Mouse (Mus musculus) c-Kit-positive CD71-positive TER-119-negative erythroid progenitor cells, embryonic 14.5 days (primary cell): ENCODE measurements around the gene Pald1.

Experiments
- DNase-seq: peaks from one replicate; pipeline ENCODE4 v3.0.0-alpha.2; 2013; ENCODE audit warnings: low read depth

Pald1 gene

DNA sequence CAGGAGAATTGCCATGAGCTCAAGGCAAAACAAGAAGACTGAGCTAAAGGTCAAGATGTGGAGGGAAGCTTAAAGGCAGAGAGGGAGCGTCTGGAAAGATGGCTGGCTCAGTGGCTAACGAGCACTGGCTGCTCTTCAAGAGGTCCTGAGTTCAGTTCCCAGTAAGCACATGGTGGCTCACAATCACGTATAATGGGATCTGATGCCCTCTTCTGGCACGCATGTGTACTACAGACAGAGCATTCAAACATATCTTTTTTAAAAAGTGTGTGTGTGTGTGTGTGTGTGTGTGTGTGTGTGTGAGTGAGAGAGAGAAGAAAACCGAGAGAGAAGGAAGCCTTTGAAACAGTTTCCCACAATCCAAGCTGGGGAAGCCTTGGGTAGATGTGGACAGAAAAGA is 19.1 kb upstream of the Pald1 start:
- no peak for DNase-seq

DNA sequence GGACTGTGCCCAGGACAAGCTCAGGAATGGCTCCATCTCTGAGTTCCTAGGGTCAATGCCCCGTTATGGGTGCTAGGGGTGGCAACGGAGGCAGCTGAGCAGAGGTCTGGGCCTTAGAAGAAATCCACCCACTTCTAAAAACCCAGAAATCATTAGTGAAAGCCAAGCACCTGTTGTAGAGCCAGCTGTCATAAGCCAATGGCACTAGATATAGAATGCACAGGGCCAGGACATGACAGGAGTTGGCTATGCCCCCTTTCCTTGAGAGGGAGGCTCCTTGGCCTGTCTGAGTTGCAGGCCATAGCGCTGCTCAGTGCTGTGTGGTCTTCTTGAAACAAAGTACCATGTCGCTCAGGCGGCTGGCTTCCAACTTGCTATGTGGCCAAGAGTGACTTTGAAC is 17.1 kb upstream of the Pald1 start:
- DNase-seq, result no peak

- DNase-seq, result peak; percentile 56
Observed at GRCm38 (mm10) chr10:61399156-61399734, 15.9 kb upstream of the Pald1 start.

DNA sequence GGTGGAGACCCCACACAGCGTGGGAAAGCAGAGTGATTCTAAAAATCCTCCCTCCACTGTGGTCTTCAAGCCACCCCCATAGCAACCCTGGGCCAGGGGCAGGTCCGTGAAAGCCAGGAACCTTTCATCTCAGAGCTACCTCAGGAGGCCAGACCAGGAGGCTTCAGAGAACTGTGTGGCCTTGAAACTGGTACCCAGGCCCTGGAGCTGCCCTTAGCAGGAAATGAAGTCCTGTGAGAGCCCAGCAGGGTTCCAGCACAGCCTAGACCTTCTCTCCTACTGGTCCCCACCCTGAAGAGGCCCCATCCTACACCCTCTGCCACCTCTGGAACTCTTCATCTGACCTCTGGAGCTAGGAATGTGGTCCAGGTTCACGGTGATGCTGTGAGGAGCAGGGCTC is 14.8 kb upstream of the Pald1 start:
- DNase-seq, result no peak

DNA sequence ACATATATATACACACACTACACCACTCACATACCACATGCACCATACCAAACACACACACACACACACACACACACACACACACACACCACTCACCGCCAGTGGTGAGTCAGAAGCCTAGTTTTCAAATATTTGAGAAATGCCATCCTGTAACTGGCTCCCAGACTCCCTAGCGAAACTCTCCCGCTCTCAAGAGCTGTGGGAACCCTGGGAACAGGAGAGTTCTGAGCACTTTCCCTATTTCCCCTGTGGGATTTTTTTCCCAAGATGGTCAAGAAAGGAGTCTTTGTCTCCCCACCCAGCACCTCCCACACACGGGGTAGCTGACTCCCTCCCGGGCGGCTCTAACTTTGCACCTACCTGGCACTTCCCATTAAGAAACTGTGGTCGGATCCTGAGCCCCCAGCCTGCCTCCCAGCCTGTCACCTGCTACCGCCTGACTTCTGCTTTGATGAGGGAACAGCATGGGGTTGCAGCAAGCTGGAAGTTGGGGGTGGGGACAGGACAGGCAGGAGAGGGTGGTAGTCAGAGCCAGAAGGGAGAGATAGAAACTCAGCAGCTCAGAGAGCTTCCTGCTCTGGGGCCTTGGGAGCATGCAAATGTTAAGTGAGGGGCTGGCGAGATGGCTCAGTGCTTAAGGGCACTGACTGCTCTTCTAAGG is 11.3 kb upstream of the Pald1 start:
- no peak for DNase-seq

DNA sequence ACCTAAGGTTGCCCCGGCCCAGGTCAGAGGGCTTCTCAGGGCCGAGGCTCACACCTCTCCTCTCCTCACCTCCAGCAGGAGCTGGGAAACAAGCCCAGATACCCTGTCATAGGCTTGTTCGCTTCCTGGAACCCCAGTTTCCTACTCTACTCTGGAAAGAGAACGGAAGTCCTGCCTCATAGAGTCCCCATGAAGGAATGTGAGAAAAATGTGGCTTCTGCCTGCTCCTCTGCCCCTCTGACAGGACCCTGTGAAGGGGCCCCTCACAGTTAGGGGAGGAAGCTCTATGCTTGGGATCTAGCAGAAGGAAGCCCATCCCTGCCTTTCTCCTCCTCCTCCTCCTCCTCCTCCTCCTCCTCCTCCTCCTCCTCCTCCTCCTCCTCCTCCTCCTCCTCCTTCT is 9.3 kb upstream of the Pald1 start:
- DNase-seq, result no peak

- no peak for DNase-seq
Observed at GRCm38 (mm10) chr10:61390148-61390547, 6.8 kb upstream of the Pald1 start.

DNA sequence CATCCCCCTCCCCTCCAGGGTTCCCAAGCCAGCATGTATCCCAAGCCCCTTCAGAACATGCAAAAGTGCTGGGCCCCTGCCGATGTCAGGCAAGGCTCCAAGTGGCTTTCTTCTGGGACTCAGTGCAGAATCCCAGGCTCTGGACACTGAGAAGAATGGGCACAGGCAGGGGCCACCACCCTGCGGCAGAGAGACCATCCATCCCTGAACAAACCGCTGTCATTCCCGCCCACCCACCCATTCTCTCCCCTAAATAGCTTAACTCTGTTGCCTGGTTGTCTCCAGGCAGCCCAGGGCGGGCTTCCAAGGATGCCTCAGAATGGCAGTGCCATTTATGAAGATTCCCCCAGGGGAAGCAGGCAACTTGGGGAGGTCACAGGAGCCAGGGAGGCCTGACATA is 5.7 kb upstream of the Pald1 start:
- DNase-seq, result no peak

- no peak for DNase-seq
Observed at GRCm38 (mm10) chr10:61386284-61386683, 3.0 kb upstream of the Pald1 start.

DNA sequence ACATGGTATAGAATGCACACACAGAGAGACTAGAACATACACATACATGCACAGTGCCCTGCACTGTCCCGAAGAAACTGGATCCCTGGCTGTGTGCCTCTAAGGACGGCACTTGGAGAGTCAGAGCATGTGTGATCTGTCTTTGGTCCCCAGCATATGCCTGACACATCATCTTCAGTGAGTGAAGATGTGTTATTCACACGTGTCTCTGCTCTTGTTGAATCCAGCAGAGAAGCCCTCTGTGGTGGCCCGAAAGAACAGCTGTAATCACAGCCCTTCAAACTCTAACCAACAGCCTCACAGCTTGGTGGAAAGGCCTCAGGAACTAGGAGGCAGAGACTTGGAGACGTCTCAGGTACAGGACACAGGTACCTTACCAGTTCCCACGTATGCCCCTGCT is 1.8 kb upstream of the Pald1 start:
- DNase-seq, result no peak

- DNase-seq, result no peak
Observed at GRCm38 (mm10) chr10:61383715-61384047, 351 bp upstream of the Pald1 start.

DNA sequence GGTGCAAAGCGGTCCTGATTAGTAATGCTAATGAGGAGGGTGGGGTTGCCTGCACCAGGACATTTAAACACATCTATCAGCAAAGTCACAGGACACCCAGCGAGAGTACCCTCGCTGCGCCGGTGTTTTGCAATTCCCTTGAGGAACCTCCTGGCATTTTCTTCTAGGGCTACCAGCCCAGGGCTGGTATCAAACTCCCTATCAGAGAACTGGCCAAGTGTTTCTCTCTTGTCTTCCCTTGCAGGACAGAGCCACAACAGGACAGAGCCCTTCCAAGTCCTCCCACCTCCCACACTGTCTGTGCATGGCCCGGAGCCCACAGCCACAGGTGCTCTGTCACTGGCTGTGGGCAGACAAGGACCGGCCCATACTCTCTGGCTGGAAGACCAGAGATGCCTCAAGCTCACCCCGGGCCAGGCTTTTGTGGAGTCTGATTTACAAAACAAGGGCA is 1.0 kb downstream of the Pald1 start:
- no peak for DNase-seq

GRCm38 (mm10) chr10:61381823-61382222 is 1.5 kb downstream of the Pald1 start:
- DNase-seq, result no peak

DNA sequence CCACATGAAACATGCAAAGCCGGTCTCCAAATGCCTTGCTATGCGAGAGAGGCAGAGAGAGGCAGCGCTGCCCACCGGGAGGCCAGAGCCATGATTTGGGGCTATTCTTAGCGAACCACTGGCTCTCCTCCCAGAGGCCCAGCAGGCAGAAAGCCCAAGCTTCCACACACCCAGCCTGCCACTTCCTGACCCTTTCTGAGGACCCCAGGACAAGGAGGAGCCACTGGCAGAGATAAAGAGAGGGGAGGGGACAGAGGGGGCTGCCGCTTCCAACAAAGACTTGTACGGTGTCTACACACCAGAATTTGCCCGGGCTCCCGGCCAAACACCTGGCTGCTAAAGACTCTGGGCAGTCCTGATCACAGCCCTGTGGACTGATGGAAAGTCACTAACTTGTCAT is 3.1 kb downstream of the Pald1 start:
- no peak for DNase-seq

GRCm38 (mm10) chr10:61379340-61380040 is 3.8 kb downstream of the Pald1 start:
- DNase-seq, result no peak

DNA sequence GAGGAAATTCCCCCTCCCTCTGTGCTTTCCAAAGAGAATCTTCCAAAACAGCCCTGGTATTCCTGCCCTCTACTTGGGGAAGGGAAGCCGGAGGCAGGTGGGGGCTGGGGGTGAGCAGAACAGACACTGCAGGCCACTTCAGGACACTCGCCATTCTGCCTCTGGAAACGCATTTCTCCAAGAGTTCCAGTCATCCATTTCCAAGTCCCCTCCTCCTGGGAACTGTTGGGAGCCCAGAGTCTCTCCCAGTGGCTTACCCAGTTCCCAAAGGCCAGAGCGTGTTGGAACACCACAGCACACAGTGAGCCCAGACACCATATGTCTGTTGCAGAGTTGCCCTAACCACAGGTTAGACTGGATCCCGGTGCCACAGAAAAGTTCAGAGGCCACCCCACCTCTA is 4.6 kb downstream of the Pald1 start:
- no peak for DNase-seq

DNA sequence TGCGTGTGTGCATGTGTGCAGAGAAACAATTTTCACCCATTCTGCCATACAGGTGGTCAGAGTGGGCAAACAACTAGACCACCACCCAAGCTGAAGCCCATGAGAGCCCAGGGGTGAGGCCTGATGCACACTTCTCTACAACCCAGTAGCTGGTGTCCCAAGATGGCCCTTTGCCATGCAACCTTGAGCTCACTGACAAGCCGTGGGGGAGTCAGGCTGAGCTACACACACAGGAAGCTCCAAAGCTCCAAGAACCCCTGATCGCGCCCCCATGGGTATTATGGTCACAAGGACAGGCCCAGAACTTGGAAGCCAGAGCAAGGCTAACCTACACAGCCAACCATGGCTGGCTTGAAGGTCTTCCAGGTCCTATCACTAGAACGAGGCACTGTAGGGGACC is 5.3 kb downstream of the Pald1 start:
- no peak for DNase-seq

DNA sequence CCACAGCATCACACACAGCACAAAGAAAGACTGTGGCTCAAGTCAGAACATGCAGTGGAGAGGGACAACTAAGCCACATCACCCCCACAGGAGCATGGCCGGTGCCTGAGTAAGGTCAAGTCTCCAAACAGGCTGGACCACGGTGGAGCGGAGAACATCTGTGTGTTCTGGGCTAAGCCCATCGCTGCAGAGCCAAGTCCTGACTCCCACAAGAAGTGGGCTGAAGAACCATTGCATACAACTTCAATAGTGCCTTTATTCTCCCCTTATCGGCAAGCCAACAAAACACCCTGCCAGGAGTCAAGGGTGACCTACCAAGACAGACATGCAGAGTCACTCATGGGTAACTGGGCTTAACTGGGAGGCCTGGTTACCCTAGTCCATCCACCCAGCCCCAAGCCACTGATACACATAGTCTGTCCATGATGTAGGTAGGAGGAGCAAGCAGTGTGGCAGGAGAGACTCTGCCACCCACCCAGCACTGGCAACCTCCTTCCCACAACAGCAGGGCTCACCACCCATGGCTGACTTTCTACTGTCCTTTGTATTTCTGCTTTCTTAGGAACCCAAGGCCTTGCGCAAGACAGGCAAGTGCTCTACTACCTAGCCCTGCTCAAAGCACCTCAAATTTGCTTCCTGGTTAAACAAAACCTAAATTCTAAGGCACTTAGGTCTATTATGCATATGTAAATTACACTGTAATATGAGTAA is 8.4 kb downstream of the Pald1 start:
- no peak for DNase-seq

DNA sequence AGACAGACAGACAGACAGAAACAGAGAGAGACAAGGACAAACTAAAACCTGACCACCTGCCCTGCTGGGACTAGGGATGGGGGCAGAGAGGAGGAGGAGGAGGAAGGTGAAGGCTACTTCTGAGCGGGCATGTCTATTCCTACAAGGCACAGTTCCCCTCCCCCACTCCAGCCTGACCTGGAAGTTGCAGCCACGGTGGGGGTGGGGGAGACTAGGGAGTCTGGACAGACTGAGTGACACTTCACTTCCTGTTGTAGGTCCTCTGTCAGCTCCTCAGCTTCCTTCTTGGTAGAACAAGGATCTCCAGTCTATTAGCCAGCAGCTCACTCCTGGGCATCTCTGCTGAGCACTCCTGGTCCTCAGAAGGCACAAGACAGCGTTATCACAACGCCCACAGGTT is 9.3 kb downstream of the Pald1 start:
- DNase-seq, result no peak

DNA sequence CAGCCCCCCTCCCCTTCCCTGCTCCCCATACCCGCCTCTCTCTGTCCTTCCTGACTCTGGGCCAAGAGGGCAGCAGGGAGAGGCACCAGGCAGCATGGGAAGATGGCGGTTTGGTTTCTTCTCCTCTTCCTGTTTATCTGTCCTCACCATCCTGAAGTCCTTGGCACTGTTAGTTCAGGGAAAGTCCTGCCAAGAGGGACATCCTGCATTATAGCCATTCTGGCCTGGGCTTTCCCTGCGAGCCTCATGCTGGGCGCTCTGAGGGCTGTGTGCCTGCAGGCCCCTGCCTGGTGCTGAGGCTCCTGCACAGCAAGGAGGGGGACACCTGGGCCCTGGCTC is 10.8 kb downstream of the Pald1 start:
- DNase-seq, result no peak

DNA sequence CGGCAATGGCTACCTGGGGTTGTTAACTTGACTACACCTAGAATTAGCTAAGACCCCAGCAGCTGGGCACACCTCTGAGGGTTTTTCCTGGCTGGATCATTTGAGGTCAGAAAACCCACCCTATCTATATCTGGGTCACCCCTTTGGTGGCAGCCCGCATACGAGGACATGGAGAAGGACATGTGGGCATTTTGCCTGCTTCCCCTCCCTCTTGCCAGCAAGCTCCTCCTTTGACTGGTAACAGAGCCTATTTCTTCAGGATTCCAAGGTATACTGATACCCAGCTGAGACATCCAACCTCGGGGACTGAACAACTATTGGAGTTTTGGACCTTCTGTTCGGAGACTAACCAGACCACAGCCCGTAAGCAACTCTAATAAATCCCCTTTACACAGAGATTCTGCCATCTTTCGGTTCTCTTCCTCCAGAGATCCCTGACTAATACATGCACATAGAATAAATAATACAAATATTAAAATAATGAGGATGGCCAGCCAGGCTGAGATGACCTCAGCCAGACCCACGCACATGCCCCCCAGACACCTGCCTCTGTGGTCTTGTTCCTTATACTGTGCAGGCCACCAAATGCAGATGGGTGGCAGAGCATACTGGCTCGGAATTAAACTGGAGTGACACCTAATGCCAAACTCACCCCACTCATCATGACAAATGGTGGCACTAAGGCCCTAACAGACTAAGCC is 11.3 kb downstream of the Pald1 start:
- no peak for DNase-seq

GRCm38 (mm10) chr10:61370273-61370979 is 12.9 kb downstream of the Pald1 start:
- no peak for DNase-seq
